8 mouse cellular contexts compared by ENCODE assay signal in genomic region chr5:113773664-113774063, GRCm38 (mm10). TPM values are rescaled to one million over a fixed set of nuclear protein-coding genes. Genes with fewer than 3 reads are reported as not detected.
A peak's percentile ranks its signal among the peaks of the same experiment; 100 is the strongest.
DNase-seq lines count a peak whose midpoint lies in the region; ATAC-seq lines count a peak whose summit lies in the region.

No protein-coding gene starts in this region.

- DNase-seq in NIH3T3 (ENCODE audit: low read depth), result peak; percentile 95
- DNase-seq in cerebellum, postnatal 10 days, result peak; percentile 93 to 95
- DNase-seq in frontal cortex, postnatal 10 days (ENCODE audit: low spot score in 2 of 2), result peak; percentile 69 to 79
- DNase-seq in layer of hippocampus, postnatal 10 days (ENCODE audit: low spot score in 2 of 2), result peak; percentile 88 to 90
- DNase-seq in lung, postnatal 10 days, result peak; percentile 93
- peak; percentile 83 for DNase-seq in ovary, postnatal 14 days (ENCODE audit: low spot score)
- peak; percentile 82 to 95 for DNase-seq in thymus, postnatal 10 days (ENCODE audit: low spot score in 2 of 2)

- H3K4me3 ChIP-seq in hindbrain, embryonic 12.5 days, result peak overlapping the region; percentile 93

- H3K27ac ChIP-seq in hindbrain, embryonic 12.5 days, result no peak overlapping the region

- peak overlapping the region; percentile 79; the same call in 1 of the 2 replicates for H3K9ac ChIP-seq in hindbrain, embryonic 12.5 days

- peaks cover 49% of the 10 kb centered on the region for H3K36me3 ChIP-seq in hindbrain, embryonic 12.5 days

- no peaks in the 10 kb centered on the region for H3K9me3 ChIP-seq in hindbrain, embryonic 12.5 days (replicated peaks)

- peaks cover 28% of the 10 kb centered on the region for H3K4me1 ChIP-seq in hindbrain, embryonic 12.5 days

- no peaks in the 10 kb centered on the region for H3K27me3 ChIP-seq in hindbrain, embryonic 12.5 days

- H3K4me2 ChIP-seq in hindbrain, embryonic 12.5 days (replicated peaks), result peak overlapping the region; percentile 95

- no peak for ATAC-seq in hindbrain, embryonic 12.5 days (ENCODE audit: low FRiP score)

- WGBS in hindbrain, embryonic 12.5 days, result 3% methylated on average over 7 of the region's 7 CpGs

RNA-seq across cellular contexts. Expression of gene Iscu, which starts 1.1 kb away (rescaled TPM):
- 101 and 106 TPM in 2 replicates for polyA plus RNA-seq in hindbrain, embryonic 12.5 days (2016; fragmentation: Nextera tagmentation; extraction: Ambion mirVana)
- total RNA-seq in layer of hippocampus, postnatal 10 days (2021), result 10 to 100 TPM; 71.0 to 77.5 TPM

RNA-seq across cellular contexts. Expression of gene Sart3, which starts 1.4 kb away (rescaled TPM):
- polyA plus RNA-seq in hindbrain, embryonic 12.5 days (2016; fragmentation: Nextera tagmentation; extraction: Ambion mirVana), result 71.9 and 80.6 TPM in 2 replicates
- 10 to 100 TPM; 36.7 to 48.2 TPM for total RNA-seq in layer of hippocampus, postnatal 10 days (2021)

RNA-seq across cellular contexts. Expression of gene Tmem119, which starts 26.7 kb away (rescaled TPM):
- 41.0 and 44.1 TPM in 2 replicates for polyA plus RNA-seq in hindbrain, embryonic 12.5 days (2016; fragmentation: Nextera tagmentation; extraction: Ambion mirVana)
- 10 to 100 TPM; 11.7 to 13.1 TPM for total RNA-seq in layer of hippocampus, postnatal 10 days (2021)

RNA-seq across cellular contexts. Expression of gene Ficd, which starts 38.1 kb away (rescaled TPM):
- polyA plus RNA-seq in hindbrain, embryonic 12.5 days (2016; fragmentation: Nextera tagmentation; extraction: Ambion mirVana), result 7.6 and 7.8 TPM in 2 replicates
- 1 to 10 TPM; 8.2 to 9.4 TPM for total RNA-seq in layer of hippocampus, postnatal 10 days (2021)

RNA-seq across cellular contexts. Expression of gene 1700069L16Rik, which starts 49.1 kb away (rescaled TPM):
- not detected in 2 replicates for polyA plus RNA-seq in hindbrain, embryonic 12.5 days (2016; fragmentation: Nextera tagmentation; extraction: Ambion mirVana)
- total RNA-seq in layer of hippocampus, postnatal 10 days (2021), result not detected
